Comparison of ENCODE assay signal across 16 mouse cellular contexts in the genomic region with DNA sequence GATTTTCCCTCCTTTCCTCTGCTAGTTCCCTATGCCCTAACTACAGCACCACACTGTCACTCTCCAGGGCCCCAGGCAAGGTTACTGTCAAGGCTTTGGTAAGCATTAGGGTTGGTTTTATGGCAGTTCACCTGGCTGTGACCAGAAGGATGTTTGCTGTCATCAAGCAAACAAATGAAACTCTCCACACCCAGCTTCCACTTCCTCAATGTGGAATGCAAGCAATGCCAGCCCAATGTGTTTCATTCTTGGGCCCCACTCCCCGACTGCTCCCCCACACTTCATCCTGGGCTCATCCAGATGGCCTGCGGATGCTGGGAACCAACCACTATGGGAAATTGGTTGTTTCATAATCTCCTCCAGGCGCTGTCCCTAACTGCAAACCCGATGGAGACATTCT.
DNase-seq lines count a peak whose midpoint lies in the region; TF ChIP-seq lines count a peak whose summit lies in the region.
"Had no signal": no experiment of that assay in that cellular context is flagged by ENCODE, and none has a peak within 500 bp of the region (broad histone marks: within the 10 kb centered on the region; RNA-seq: fewer than 3 reads in every experiment).

No protein-coding gene starts in this region.

- DNase-seq in layer of hippocampus, adult 18-20 months (ENCODE audit: low spot score in 2 of 2), result peak; percentile 72 to 77
- no peak for DNase-seq in layer of hippocampus, adult 9-10 months (ENCODE audit: low spot score)
- DNase-seq in urinary bladder, postnatal 14 days (ENCODE audit: low spot score), result peak; percentile 20
- no peak for DNase-seq in urinary bladder, postnatal 36 days (ENCODE audit: low spot score in 2 of 2)
- DNase-seq in layer of hippocampus, postnatal 14 days (ENCODE audit: low spot score in 2 of 2), result peak; percentile 24 to 42
- DNase-seq in cerebellum, postnatal 4 days (ENCODE audit: low spot score in 2 of 2), result no peak
- no peak for DNase-seq in hindbrain, embryonic 10.5 days (ENCODE audit: low spot score)
- no peak for DNase-seq in thymus, adult 2 months
- DNase-seq: adrenal gland, adult 2 months; cerebellum, postnatal 10 days; kidney, adult 8-10 months; liver, embryonic 13.5 days; thymus, adult 18-20 months had no signal

- H3K4me1 ChIP-seq in hindbrain, embryonic 10.5 days (replicated peaks), result peaks cover 5% of the 10 kb centered on the region; the same call in 1 of the 2 replicates
- no peaks in the 10 kb centered on the region for H3K4me1 ChIP-seq in thymus, adult 2 months (replicated peaks; ENCODE audit: control insufficient read depth, insufficient read depth, low read length)
- H3K4me1 ChIP-seq: hindbrain, embryonic 12.5 days had no signal

- no peak overlapping the region for H3K27ac ChIP-seq in hindbrain, embryonic 10.5 days
- H3K27ac ChIP-seq in thymus, adult 2 months (ENCODE audit: control insufficient read depth, insufficient read depth, low read length), result no peak overlapping the region
- H3K27ac ChIP-seq: embryonic facial prominence, embryonic 12.5 days; heart, embryonic 13.5 days; hindbrain, embryonic 12.5 days; liver, embryonic 13.5 days had no signal

- no peak for TF ChIP-seq CTCF in thymus, adult 2 months (IDR thresholded peaks at IDR 0.05; ENCODE audit: borderline replicate concordance, control insufficient read depth, extremely low read depth, insufficient read depth, low read length, poor library complexity)

- WGBS in hindbrain, embryonic 10.5 days, result 81% methylated on average over 4 of the region's 4 CpGs
- 66% methylated on average over 4 of the region's 4 CpGs for WGBS in thymus, adult 2 months

- peaks cover 8% of the 10 kb centered on the region; the same call in 1 of the 2 replicates for H3K27me3 ChIP-seq in hindbrain, embryonic 10.5 days (ENCODE audit: insufficient read depth, poor library complexity, severe bottlenecking)
- no peaks in the 10 kb centered on the region for H3K27me3 ChIP-seq in thymus, adult 2 months (ENCODE audit: control insufficient read depth, insufficient read depth, low read length)
- H3K27me3 ChIP-seq: hindbrain, embryonic 12.5 days; liver, embryonic 13.5 days had no signal

- no peak overlapping the region for H3K4me3 ChIP-seq in hindbrain, embryonic 10.5 days
- no peak overlapping the region for H3K4me3 ChIP-seq in thymus, adult 2 months (ENCODE audit: control insufficient read depth, insufficient read depth, low read length)
- H3K4me3 ChIP-seq: embryonic facial prominence, embryonic 12.5 days; heart, embryonic 13.5 days; hindbrain, embryonic 12.5 days; liver, embryonic 13.5 days had no signal

- H3K9me3 ChIP-seq in hindbrain, embryonic 10.5 days, result no peaks in the 10 kb centered on the region
- H3K9me3 ChIP-seq: embryonic facial prominence, embryonic 12.5 days; heart, embryonic 13.5 days; hindbrain, embryonic 12.5 days; liver, embryonic 13.5 days had no signal

- no peak for TF ChIP-seq POLR2A in thymus, adult 2 months (IDR thresholded peaks at IDR 0.05; ENCODE audit: control insufficient read depth, extremely low read depth, insufficient read depth, low read length, poor library complexity)

- no peaks in the 10 kb centered on the region for H3K36me3 ChIP-seq in hindbrain, embryonic 10.5 days
- no peaks in the 10 kb centered on the region for H3K36me3 ChIP-seq in thymus, adult 2 months (ENCODE audit: control insufficient read depth, insufficient read depth, low read length)
- H3K36me3 ChIP-seq: embryonic facial prominence, embryonic 12.5 days; heart, embryonic 13.5 days; hindbrain, embryonic 12.5 days; liver, embryonic 13.5 days had no signal

Comparison
In these comparisons a context has a peak if more than half of its experiments do, and no peak if none do; other contexts are left out.
1. DNase-seq: peak in layer of hippocampus, adult 18-20 months (2 of 2), urinary bladder, postnatal 14 days (single experiment) and layer of hippocampus, postnatal 14 days (2 of 2); none in layer of hippocampus, adult 9-10 months (single experiment), urinary bladder, postnatal 36 days (0 of 2), cerebellum, postnatal 4 days (0 of 2), hindbrain, embryonic 10.5 days (single experiment) and thymus, adult 2 months (single experiment).